ENCODE assay signal across 8 mouse cellular contexts in the genomic region with DNA sequence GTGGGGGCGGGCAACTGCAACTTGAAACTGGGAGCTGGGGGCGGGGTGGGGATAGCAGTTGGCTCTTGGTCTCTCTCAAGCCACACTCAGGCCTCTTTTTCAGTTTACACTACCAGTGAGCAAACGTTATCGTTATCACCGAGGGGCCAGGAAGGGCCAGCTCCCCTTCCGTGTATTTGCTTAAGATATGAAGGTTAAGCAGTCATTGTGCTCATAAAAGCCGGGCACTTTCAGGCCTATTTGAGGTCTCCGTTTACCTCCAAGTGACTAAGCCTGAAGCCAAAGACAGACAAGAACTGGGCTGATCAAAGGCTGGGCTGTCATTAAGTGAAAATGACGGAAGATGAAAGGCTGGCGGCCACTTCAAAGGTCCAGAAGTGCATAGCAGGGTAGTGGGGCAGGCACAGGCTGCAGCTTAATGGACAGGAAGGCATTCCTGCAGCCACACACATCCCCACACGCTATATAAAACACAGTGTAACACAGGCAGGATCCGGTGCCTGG.
A peak's percentile ranks its signal among the peaks of the same experiment; 100 is the strongest.
DNase-seq lines count a peak whose midpoint lies in the region; ATAC-seq lines count a peak whose summit lies in the region.

No protein-coding gene starts in this region.

- 7% methylated on average over 12 of the region's 12 CpGs for WGBS in forebrain, embryonic 15.5 days
- WGBS in limb, embryonic 15.5 days: 7% methylated on average over 12 of the region's 12 CpGs
- WGBS in midbrain, embryonic 15.5 days: 8% methylated on average over 12 of the region's 12 CpGs

- H3K9ac ChIP-seq in forebrain, embryonic 15.5 days (replicated peaks): no peak overlapping the region
- no peak overlapping the region for H3K9ac ChIP-seq in limb, embryonic 15.5 days
- H3K9ac ChIP-seq in midbrain, embryonic 15.5 days: no peak overlapping the region; the same call in 1 of the 2 replicates

- H3K36me3 ChIP-seq in forebrain, embryonic 15.5 days: no peaks in the 10 kb centered on the region
- H3K36me3 ChIP-seq in limb, embryonic 15.5 days: peaks cover 17% of the 10 kb centered on the region; the same call in 1 of the 2 replicates
- H3K36me3 ChIP-seq in midbrain, embryonic 15.5 days (replicated peaks): no peaks in the 10 kb centered on the region

- no peaks in the 10 kb centered on the region for H3K9me3 ChIP-seq in forebrain, embryonic 15.5 days
- H3K9me3 ChIP-seq in limb, embryonic 15.5 days: no peaks in the 10 kb centered on the region
- no peaks in the 10 kb centered on the region for H3K9me3 ChIP-seq in midbrain, embryonic 15.5 days

- no peaks in the 10 kb centered on the region for H3K27me3 ChIP-seq in forebrain, embryonic 15.5 days
- no peaks in the 10 kb centered on the region for H3K27me3 ChIP-seq in limb, embryonic 15.5 days
- no peaks in the 10 kb centered on the region for H3K27me3 ChIP-seq in midbrain, embryonic 15.5 days (replicated peaks)

- peak; percentile 39; the same call in 1 of the 2 replicates for ATAC-seq in forebrain, embryonic 15.5 days (replicated peaks)
- 0 out of 2 replicates have a peak, but pooled peaks have one; percentile 46 for ATAC-seq in limb, embryonic 15.5 days (ENCODE audit: insufficient number of reproducible peaks, low FRiP score, low TSS enrichment, low read depth)
- ATAC-seq in midbrain, embryonic 15.5 days (replicated peaks): peak; percentile 37
- no peak for ATAC-seq in activated CD4-positive, CD25-positive, alpha-beta regulatory T cell, adult 4 months

- H3K4me2 ChIP-seq in forebrain, embryonic 15.5 days (replicated peaks): 0 out of 2 replicates have a peak overlapping the region, but pooled peaks have one; percentile 12
- H3K4me2 ChIP-seq in limb, embryonic 15.5 days: peak overlapping the region; percentile 19
- peak overlapping the region; percentile 14 for H3K4me2 ChIP-seq in midbrain, embryonic 15.5 days

- peak; percentile 47 for DNase-seq in CD4-positive helper T cell, adult 2 months (ENCODE audit: low read depth, low spot score)
- DNase-seq in adrenal gland, postnatal 10 days: peak; percentile 66
- DNase-seq in cerebellum, postnatal 10 days: no peak
- no peak for DNase-seq in urinary bladder, adult 2 months (ENCODE audit: low spot score)

- H3K27ac ChIP-seq in forebrain, embryonic 15.5 days (replicated peaks): peak overlapping the region; percentile 38
- peak overlapping the region; percentile 71 for H3K27ac ChIP-seq in limb, embryonic 15.5 days
- H3K27ac ChIP-seq in midbrain, embryonic 15.5 days: peak overlapping the region; percentile 69

- peaks cover 61% of the 10 kb centered on the region for H3K4me1 ChIP-seq in forebrain, embryonic 15.5 days
- peaks cover 71% of the 10 kb centered on the region for H3K4me1 ChIP-seq in limb, embryonic 15.5 days
- H3K4me1 ChIP-seq in midbrain, embryonic 15.5 days: peaks cover 59% of the 10 kb centered on the region

- no peak overlapping the region for H3K4me3 ChIP-seq in forebrain, embryonic 15.5 days
- no peak overlapping the region for H3K4me3 ChIP-seq in limb, embryonic 15.5 days
- H3K4me3 ChIP-seq in midbrain, embryonic 15.5 days: no peak overlapping the region

Comparison
In these comparisons a context has a peak if more than half of its experiments do, and no peak if none do; other contexts are left out.
1. DNase-seq: peak in CD4-positive helper T cell, adult 2 months (single experiment) and adrenal gland, postnatal 10 days (single experiment); none in cerebellum, postnatal 10 days (0 of 2) and urinary bladder, adult 2 months (single experiment).
2. Peak in every context shown above with its lines, with median percentiles within 50 percentile points of each other: H3K27ac ChIP-seq and H3K4me2 ChIP-seq.